Mouse (Mus musculus): ENCODE measurements around the gene Zc3h13.

DNA sequence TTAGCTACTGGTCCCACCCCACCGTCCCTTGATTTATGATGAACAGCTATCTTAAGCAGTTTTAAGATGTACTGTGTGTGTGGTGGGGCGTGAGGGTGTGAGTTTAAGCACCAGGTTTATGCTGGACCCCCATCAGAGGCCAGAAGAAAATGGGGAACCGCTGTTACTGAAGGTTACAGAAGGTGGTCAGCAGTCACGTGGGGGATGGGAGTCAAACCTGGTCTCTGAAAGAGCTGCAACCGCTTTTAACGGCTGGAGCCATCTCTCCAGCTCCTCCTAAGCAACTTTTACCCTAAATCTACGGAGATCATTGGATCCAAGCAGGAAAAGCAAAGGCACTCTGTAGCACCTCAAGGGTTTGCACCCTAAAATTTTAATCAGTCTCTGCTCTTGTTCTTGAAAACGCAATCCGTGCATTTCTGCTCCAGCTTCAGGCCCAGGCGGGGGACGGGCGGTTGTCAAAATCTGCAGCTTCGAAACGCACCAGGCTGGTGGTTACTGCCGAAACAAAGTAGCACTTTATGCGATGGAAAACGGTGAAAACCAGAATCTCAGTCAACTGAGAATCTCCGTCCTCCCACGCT lies 472 bp upstream of the Zc3h13 start:
- no peak for TF ChIP-seq POLR2A (IDR thresholded peaks at IDR 0.05; ENCODE audit: low read depth, low read length)
- TF ChIP-seq CTCF (conservative IDR thresholded peaks at IDR 0.05; ENCODE audit: insufficient read depth, insufficient read length, low read depth, low read length) = no peak
